Comparison of ENCODE assay signal across 8 mouse cellular contexts in the genomic region with DNA sequence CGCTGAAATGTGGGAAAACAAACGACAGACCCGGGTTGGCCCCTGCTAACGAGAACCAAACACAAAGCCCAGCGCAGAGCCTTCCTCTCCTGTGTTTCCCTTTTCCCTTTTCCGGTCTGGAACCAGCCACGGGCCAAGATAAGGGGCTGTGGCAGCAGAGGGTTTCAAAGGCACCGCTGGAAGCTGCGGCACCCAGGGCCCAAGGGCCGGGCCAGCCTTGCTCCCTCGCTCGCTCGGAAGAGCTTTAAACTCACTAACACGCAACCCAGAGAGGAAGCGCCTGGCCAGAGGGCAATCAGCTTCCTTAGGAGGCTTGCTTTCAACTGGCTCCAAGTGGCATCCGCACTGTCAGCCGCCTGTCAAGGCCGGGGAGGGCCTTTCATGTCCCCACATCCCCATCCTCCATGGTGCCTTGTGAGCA. TPM values are rescaled to one million over a fixed set of nuclear protein-coding genes. Genes with fewer than 3 reads are reported as not detected.
A peak's percentile ranks its signal among the peaks of the same experiment; 100 is the strongest.
DNase-seq lines count a peak whose midpoint lies in the region; ATAC-seq and TF ChIP-seq lines count a peak whose summit lies in the region.

No protein-coding gene starts in this region.

- TF ChIP-seq CTCF in brain, embryonic 14.5 days (IDR thresholded peaks at IDR 0.05; ENCODE audit: borderline replicate concordance, extremely low read depth, insufficient read depth, insufficient read length) = no peak
- TF ChIP-seq CTCF in kidney, postnatal 0 days (IDR thresholded peaks at IDR 0.05; ENCODE audit: low read depth) = no peak

- DNase-seq in forebrain, embryonic 10.5 days (ENCODE audit: extremely low spot score, low spot score) = no peak
- peak; percentile 41 for DNase-seq in brain, embryonic 14.5 days (ENCODE audit: low read depth)
- peak; percentile 44 for DNase-seq in kidney, postnatal 0 days (ENCODE audit: low spot score)
- DNase-seq in layer of hippocampus, postnatal 25 days (ENCODE audit: extremely low spot score in 1 of 2, low spot score in 1 of 2) = no peak
- no peak for DNase-seq in cerebellum, adult 18-20 months
- no peak for DNase-seq in layer of hippocampus, postnatal 36 days

- H3K9me3 ChIP-seq in forebrain, embryonic 10.5 days = no peaks in the 10 kb centered on the region
- no peaks in the 10 kb centered on the region for H3K9me3 ChIP-seq in forebrain, embryonic 15.5 days
- H3K9me3 ChIP-seq in kidney, postnatal 0 days (replicated peaks; ENCODE audit: low read length) = no peaks in the 10 kb centered on the region

- H3K9ac ChIP-seq in forebrain, embryonic 15.5 days (replicated peaks) = no peak overlapping the region
- H3K9ac ChIP-seq in kidney, postnatal 0 days (ENCODE audit: low read depth, low read length) = 0 out of 2 replicates have a peak overlapping the region, but pooled peaks have one; percentile 35

- H3K4me3 ChIP-seq in forebrain, embryonic 10.5 days = no peak overlapping the region
- H3K4me3 ChIP-seq in forebrain, embryonic 15.5 days = no peak overlapping the region
- H3K4me3 ChIP-seq in kidney, postnatal 0 days (replicated peaks; ENCODE audit: low read depth, low read length) = no peak overlapping the region

- no peak overlapping the region for H3K4me2 ChIP-seq in forebrain, embryonic 15.5 days (replicated peaks)
- H3K4me2 ChIP-seq in kidney, postnatal 0 days (ENCODE audit: low read length) = 0 out of 2 replicates have a peak overlapping the region, but pooled peaks have one; percentile 7

- no peaks in the 10 kb centered on the region for H3K36me3 ChIP-seq in forebrain, embryonic 10.5 days (replicated peaks)
- no peaks in the 10 kb centered on the region for H3K36me3 ChIP-seq in forebrain, embryonic 15.5 days
- H3K36me3 ChIP-seq in kidney, postnatal 0 days (ENCODE audit: insufficient read depth, low read length) = no peaks in the 10 kb centered on the region

- WGBS in forebrain, embryonic 10.5 days = 57% methylated on average over 18 of the region's 18 CpGs
- 53% methylated on average over 18 of the region's 18 CpGs for WGBS in forebrain, embryonic 15.5 days
- WGBS in kidney, postnatal 0 days = 26% methylated on average over 18 of the region's 18 CpGs

- no peak for ATAC-seq in forebrain, embryonic 15.5 days (replicated peaks)
- no peak for ATAC-seq in kidney, postnatal 0 days (replicated peaks; ENCODE audit: low FRiP score, low read depth)
- ATAC-seq in megakaryocyte, adult 5-6 weeks (ENCODE audit: poor library complexity, severe bottlenecking) = peak; percentile 28; the same call in 1 of the 2 replicates

- no peak for TF ChIP-seq POLR2A in brain, embryonic 14.5 days (IDR thresholded peaks at IDR 0.05; ENCODE audit: borderline replicate concordance, extremely low read depth, insufficient read depth, insufficient read length, poor library complexity, severe bottlenecking)

- peaks cover 45% of the 10 kb centered on the region for H3K27me3 ChIP-seq in forebrain, embryonic 10.5 days (ENCODE audit: poor library complexity, severe bottlenecking)
- no peaks in the 10 kb centered on the region for H3K27me3 ChIP-seq in forebrain, embryonic 15.5 days
- H3K27me3 ChIP-seq in kidney, postnatal 0 days (ENCODE audit: insufficient read depth, low read length) = no peaks in the 10 kb centered on the region; the same call in 1 of the 2 replicates

- peak overlapping the region; percentile 68 for H3K27ac ChIP-seq in forebrain, embryonic 10.5 days
- H3K27ac ChIP-seq in forebrain, embryonic 15.5 days (replicated peaks) = no peak overlapping the region
- peak overlapping the region; percentile 47 for H3K27ac ChIP-seq in kidney, postnatal 0 days

- peaks cover 66% of the 10 kb centered on the region for H3K4me1 ChIP-seq in forebrain, embryonic 10.5 days
- H3K4me1 ChIP-seq in forebrain, embryonic 15.5 days = peaks cover 17% of the 10 kb centered on the region
- peaks cover 33% of the 10 kb centered on the region for H3K4me1 ChIP-seq in kidney, postnatal 0 days (replicated peaks; ENCODE audit: insufficient read depth, low read length)

RNA-seq across cellular contexts. Expression of gene Nfatc2, which starts 47.9 kb away (rescaled TPM):
- polyA plus RNA-seq in forebrain, embryonic 10.5 days (2016; fragmentation: Nextera tagmentation; extraction: Ambion mirVana) = 0.36 and 0.53 TPM in 2 replicates
- polyA plus RNA-seq in forebrain, embryonic 15.5 days (2015; fragmentation: Nextera tagmentation; extraction: Ambion mirVana) = 1.9 TPM in 2 replicates
- 2.7 and 4.2 TPM in 2 replicates for polyA plus RNA-seq in brain, embryonic 14.5 days (2012; rRNA removed)
- 2.0 TPM in 2 replicates for polyA plus RNA-seq in kidney, postnatal 0 days (2015; fragmentation: Nextera tagmentation; extraction: Ambion mirVana)
- 12.9 and 14.1 TPM in 2 replicates for total RNA-seq in megakaryocyte, adult 5-6 weeks (2015)
- 3.2 and 6.4 TPM in 2 replicates for total RNA-seq in megakaryocyte, adult 5-6 weeks (2017)
- total RNA-seq in layer of hippocampus, postnatal 25 days (2021) = 10 to 100 TPM; 16.1 to 21.6 TPM
- total RNA-seq in layer of hippocampus, postnatal 36 days (2021) = 10 to 100 TPM; 19.9 to 20.1 TPM

Comparison
In these comparisons a context has a peak if more than half of its experiments do, and no peak if none do; other contexts are left out.
1. DNase-seq: peak in brain, embryonic 14.5 days (single experiment) and kidney, postnatal 0 days (single experiment); none in forebrain, embryonic 10.5 days (single experiment), layer of hippocampus, postnatal 25 days (0 of 2), cerebellum, adult 18-20 months (0 of 2) and layer of hippocampus, postnatal 36 days (0 of 2).